Mouse (Mus musculus): ENCODE data around the gene Slc6a8. TPM values are rescaled to one million over a fixed set of nuclear protein-coding genes. Genes with fewer than 3 reads are reported as not detected.

Slc6a8 gene
- polyA plus RNA-seq, 1 experiment from 2014 or later, result 7.3 TPM

- Histone ChIP-seq H3K9ac (replicated peaks) (peak overlapping the region; percentile 65), H3K27ac (replicated peaks) (no peak overlapping the region), H3K36me3 (no peaks in the 10 kb centered on the region), H3K27me3 (no peaks in the 10 kb centered on the region; the same call in 1 of the 2 replicates), H3K9me3 (no peaks in the 10 kb centered on the region), H3K4me2 (replicated peaks) (peak overlapping the region; percentile 72), H3K4me1 (0 out of 2 replicates have a peak, but pooled peaks cover 5% of the 10 kb centered on the region), H3K4me3 (peak overlapping the region; percentile 52)
- ATAC-seq (ENCODE audit: low FRiP score, low read depth), result 0 out of 2 replicates have a peak, but pooled peaks have one; percentile 11
- 64% methylated on average over 13 of the region's 13 CpGs for WGBS
These were observed 13.9 kb upstream of the Slc6a8 start for GRCm38 (mm10) chrX:73658936-73659574.

GRCm38 (mm10) chrX:73659575-73660283, 13.2 kb upstream of the Slc6a8 start, which contains the start of gene Pnck:
Gene Pnck, minus strand, starts transcription at chrX:73660117.
- H3K27ac ChIP-seq (replicated peaks), result no peak within 1 kb of the TSS
- 0 out of 2 replicates have a peak, but pooled peaks cover 5% of the 10 kb centered on the region for H3K4me1 ChIP-seq
- peak; percentile 79 for ATAC-seq (ENCODE audit: low FRiP score, low read depth)
- H3K27me3 ChIP-seq, result no peaks in the 10 kb centered on the region; the same call in 1 of the 2 replicates
- no peaks in the 10 kb centered on the region for H3K9me3 ChIP-seq
- 23% methylated on average over 52 of the region's 57 CpGs for WGBS
- H3K4me2 ChIP-seq (replicated peaks), result peak within 1 kb of the TSS; percentile 72
- H3K9ac ChIP-seq (replicated peaks), result peak within 1 kb of the TSS; percentile 65
- no peaks in the 10 kb centered on the region for H3K36me3 ChIP-seq
- H3K4me3 ChIP-seq, result peak within 1 kb of the TSS; percentile 52

- Histone ChIP-seq H3K9me3 (no peaks in the 10 kb centered on the region), H3K36me3 (no peaks in the 10 kb centered on the region), H3K4me1 (0 out of 2 replicates have a peak, but pooled peaks cover 5% of the 10 kb centered on the region), H3K4me3 (peak overlapping the region; percentile 52), H3K9ac (replicated peaks) (peak overlapping the region; percentile 65), H3K27ac (replicated peaks) (no peak overlapping the region), H3K27me3 (no peaks in the 10 kb centered on the region; the same call in 1 of the 2 replicates), H3K4me2 (replicated peaks) (peak overlapping the region; percentile 72)
- ATAC-seq (ENCODE audit: low FRiP score, low read depth), result no peak
- WGBS, result 86% methylated on average over 3 of the region's 3 CpGs
These were observed 12.7 kb upstream of the Slc6a8 start for GRCm38 (mm10) chrX:73660284-73660665.

GRCm38 (mm10) chrX:73663143-73663542, 9.8 kb upstream of the Slc6a8 start:
- H3K9me3 ChIP-seq, result no peaks in the 10 kb centered on the region
- ATAC-seq (ENCODE audit: low FRiP score, low read depth), result no peak
- H3K9ac ChIP-seq (replicated peaks), result no peak overlapping the region
- no peaks in the 10 kb centered on the region for H3K36me3 ChIP-seq
- no peak overlapping the region for H3K27ac ChIP-seq (replicated peaks)
- H3K4me2 ChIP-seq (replicated peaks), result no peak overlapping the region
- H3K4me1 ChIP-seq, result 0 out of 2 replicates have a peak, but pooled peaks cover 5% of the 10 kb centered on the region
- no peak overlapping the region for H3K4me3 ChIP-seq
- no peaks in the 10 kb centered on the region; the same call in 1 of the 2 replicates for H3K27me3 ChIP-seq

- ATAC-seq (ENCODE audit: low FRiP score, low read depth), result peak; percentile 63
- Histone ChIP-seq H3K9ac (replicated peaks) (no peak overlapping the region), H3K9me3 (no peaks in the 10 kb centered on the region), H3K4me1 (peaks cover 19% of the 10 kb centered on the region), H3K36me3 (0 out of 2 replicates have a peak, but pooled peaks cover 8% of the 10 kb centered on the region), H3K4me2 (replicated peaks) (no peak overlapping the region), H3K4me3 (no peak overlapping the region), H3K27me3 (no peaks in the 10 kb centered on the region), H3K27ac (replicated peaks) (no peak overlapping the region)
- WGBS, result 55% methylated on average over 4 of the region's 4 CpGs
These were observed 919 bp upstream of the Slc6a8 start for GRCm38 (mm10) chrX:73672031-73672431.

- no peaks in the 10 kb centered on the region for H3K9me3 ChIP-seq
- H3K4me1 ChIP-seq, result peaks cover 19% of the 10 kb centered on the region
- peak overlapping the region; percentile 80 for H3K9ac ChIP-seq (replicated peaks)
- peak; percentile 12; the same call in 1 of the 2 replicates for ATAC-seq (ENCODE audit: low FRiP score, low read depth)
- peaks cover 17% of the 10 kb centered on the region; the same call in 1 of the 2 replicates for H3K36me3 ChIP-seq
- peak overlapping the region; percentile 66 for H3K4me2 ChIP-seq (replicated peaks)
- H3K27ac ChIP-seq (replicated peaks), result no peak overlapping the region
- H3K4me3 ChIP-seq, result peak overlapping the region; percentile 61
- 29% methylated on average over 26 of the region's 42 CpGs for WGBS
- H3K27me3 ChIP-seq, result no peaks in the 10 kb centered on the region
These were observed 643 bp downstream of the Slc6a8 start for GRCm38 (mm10) chrX:73673619-73673967.

- Histone ChIP-seq H3K9ac (replicated peaks) (peak overlapping the region; percentile 80), H3K4me3 (peak overlapping the region; percentile 61), H3K4me2 (replicated peaks) (peak overlapping the region; percentile 66), H3K27me3 (no peaks in the 10 kb centered on the region), H3K4me1 (peaks cover 19% of the 10 kb centered on the region), H3K36me3 (peaks cover 22% of the 10 kb centered on the region; the same call in 1 of the 2 replicates), H3K27ac (replicated peaks) (no peak overlapping the region), H3K9me3 (no peaks in the 10 kb centered on the region)
- peak; percentile 16 for ATAC-seq (ENCODE audit: low FRiP score, low read depth)
- 23% methylated on average over 20 of the region's 20 CpGs for whole genome bisulfite sequencing
These were observed 1.2 kb downstream of the Slc6a8 start for GRCm38 (mm10) chrX:73673968-73674661.

- Histone ChIP-seq H3K4me3 (peak overlapping the region; percentile 61; the same call in 1 of the 2 replicates), H3K27ac (replicated peaks) (no peak overlapping the region), H3K4me1 (peaks cover 19% of the 10 kb centered on the region), H3K27me3 (no peaks in the 10 kb centered on the region), H3K9me3 (no peaks in the 10 kb centered on the region), H3K4me2 (replicated peaks) (peak overlapping the region; percentile 66), H3K9ac (replicated peaks) (no peak overlapping the region), H3K36me3 (peaks cover 32% of the 10 kb centered on the region; the same call in 1 of the 2 replicates)
- WGBS, result 56% methylated on average over 2 of the region's 2 CpGs
- no peak for ATAC-seq (ENCODE audit: low FRiP score, low read depth)
These were observed 2.3 kb downstream of the Slc6a8 start for GRCm38 (mm10) chrX:73675231-73675630.

GRCm38 (mm10) chrX:73676668-73677067, 3.7 kb downstream of the Slc6a8 start:
- WGBS, result 92% methylated on average over 4 of the region's 4 CpGs
- H3K9ac ChIP-seq (replicated peaks), result no peak overlapping the region
- no peak for ATAC-seq (ENCODE audit: low FRiP score, low read depth)
- no peak overlapping the region for H3K4me2 ChIP-seq (replicated peaks)
- no peak overlapping the region for H3K4me3 ChIP-seq
- H3K27me3 ChIP-seq, result no peaks in the 10 kb centered on the region
- H3K27ac ChIP-seq (replicated peaks), result no peak overlapping the region
- H3K9me3 ChIP-seq, result no peaks in the 10 kb centered on the region
- peaks cover 19% of the 10 kb centered on the region for H3K4me1 ChIP-seq
- peaks cover 36% of the 10 kb centered on the region; the same call in 1 of the 2 replicates for H3K36me3 ChIP-seq

GRCm38 (mm10) chrX:73684156-73684555, 11.2 kb downstream of the Slc6a8 start:
- Histone ChIP-seq H3K4me2 (replicated peaks) (no peak overlapping the region), H3K4me3 (no peak overlapping the region), H3K27ac (replicated peaks) (no peak overlapping the region), H3K27me3 (no peaks in the 10 kb centered on the region), H3K9ac (replicated peaks) (no peak overlapping the region), H3K9me3 (no peaks in the 10 kb centered on the region), H3K36me3 (peaks cover 47% of the 10 kb centered on the region), H3K4me1 (no peaks in the 10 kb centered on the region)
- 83% methylated on average over 2 of the region's 2 CpGs for WGBS
- ATAC-seq (ENCODE audit: low FRiP score, low read depth), result no peak

- H3K9ac ChIP-seq (replicated peaks), result no peak overlapping the region
- H3K4me1 ChIP-seq, result no peaks in the 10 kb centered on the region
- H3K9me3 ChIP-seq, result no peaks in the 10 kb centered on the region
- H3K36me3 ChIP-seq, result peaks cover 42% of the 10 kb centered on the region
- no peak overlapping the region for H3K27ac ChIP-seq (replicated peaks)
- H3K27me3 ChIP-seq, result no peaks in the 10 kb centered on the region
- no peak overlapping the region for H3K4me2 ChIP-seq (replicated peaks)
- no peak overlapping the region for H3K4me3 ChIP-seq
- no peak for ATAC-seq (ENCODE audit: low FRiP score, low read depth)
These were observed 12.0 kb downstream of the Slc6a8 start for GRCm38 (mm10) chrX:73684978-73685377.

GRCm38 (mm10) chrX:73685629-73686028, 12.7 kb downstream of the Slc6a8 start:
- H3K9ac ChIP-seq (replicated peaks), result no peak overlapping the region
- no peak overlapping the region for H3K27ac ChIP-seq (replicated peaks)
- H3K9me3 ChIP-seq, result no peaks in the 10 kb centered on the region
- no peak overlapping the region for H3K4me2 ChIP-seq (replicated peaks)
- peaks cover 36% of the 10 kb centered on the region for H3K36me3 ChIP-seq
- H3K4me3 ChIP-seq, result no peak overlapping the region
- H3K4me1 ChIP-seq, result no peaks in the 10 kb centered on the region
- H3K27me3 ChIP-seq, result no peaks in the 10 kb centered on the region
- 88% methylated on average over 3 of the region's 3 CpGs for WGBS
- ATAC-seq (ENCODE audit: low FRiP score, low read depth), result no peak

Data from midbrain, embryonic 12.5 days (tissue).